Mouse (Mus musculus) 416B (cell line): Measurements from ENCODE around the gene Gcnt1.
A peak's percentile ranks its signal among the peaks of the same experiment; 100 is the strongest.

ENCODE experiments used
- DNase-seq: peaks from one replicate; pipeline ENCODE4 v3.0.0; 2011; ENCODE audit warnings: low read depth

Gcnt1 gene

DNA sequence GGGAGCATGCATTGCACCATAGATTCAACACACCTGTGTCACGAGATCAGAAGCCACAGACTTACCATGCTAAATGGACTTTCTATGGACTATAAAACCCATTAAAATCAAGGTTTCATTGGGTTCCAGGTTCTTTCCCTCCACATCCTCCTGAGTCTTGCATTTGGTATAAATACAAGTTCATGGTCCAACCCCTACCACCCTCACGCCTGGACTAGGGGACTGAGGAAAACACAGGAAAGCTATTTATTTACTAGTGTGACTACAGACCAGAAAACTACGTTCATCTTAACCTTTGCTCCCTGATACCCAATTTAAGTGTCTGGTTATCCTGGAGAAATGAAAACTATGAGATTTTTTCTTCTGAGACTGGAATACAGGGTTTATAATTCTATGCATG lies at the start of gene Gcnt1:
Gene Gcnt1, minus strand, starts transcription at position 144 of the 400 bp plus-strand sequence.
- no peak for DNase-seq

GRCm38 (mm10) chr19:17417855-17418254 lies 45.2 kb upstream of the Gcnt1 start:
- no peak for DNase-seq

GRCm38 (mm10) chr19:17412915-17413459 lies 40.3 kb upstream of the Gcnt1 start:
- DNase-seq, result no peak

DNA sequence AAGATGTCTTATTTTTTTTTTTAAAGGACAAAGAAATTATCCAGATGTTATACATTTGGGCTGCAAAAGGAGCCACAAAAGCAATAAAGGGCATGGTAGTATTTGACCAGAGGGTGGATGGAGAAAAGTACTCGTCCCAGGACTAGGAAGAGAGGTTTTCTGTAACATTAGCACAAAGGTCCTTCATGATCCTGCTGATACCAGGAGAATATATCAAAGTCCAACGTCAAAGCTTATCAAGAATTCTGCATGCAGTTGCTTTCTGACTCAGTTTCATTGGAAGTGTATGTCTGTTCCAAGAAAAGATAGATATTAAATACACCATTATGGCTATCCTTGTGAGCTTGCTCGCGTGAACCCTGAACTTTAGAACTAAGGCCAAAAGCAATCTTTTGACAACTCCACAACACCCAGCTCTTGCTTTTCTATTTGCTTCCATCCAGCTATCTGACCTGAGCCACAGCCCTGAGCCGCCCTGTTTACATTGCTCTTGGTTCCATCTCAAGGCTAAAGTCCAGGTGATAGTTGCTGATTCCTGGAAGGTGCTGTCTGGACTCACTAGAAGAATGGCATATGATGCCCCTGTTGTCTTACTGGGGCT lies 37.9 kb upstream of the Gcnt1 start:
- DNase-seq, result no peak

- no peak for DNase-seq
Observed at GRCm38 (mm10) chr19:17409351-17409750, 36.7 kb upstream of the Gcnt1 start.

- DNase-seq, result no peak
Observed at GRCm38 (mm10) chr19:17408591-17408990, 35.9 kb upstream of the Gcnt1 start.

DNA sequence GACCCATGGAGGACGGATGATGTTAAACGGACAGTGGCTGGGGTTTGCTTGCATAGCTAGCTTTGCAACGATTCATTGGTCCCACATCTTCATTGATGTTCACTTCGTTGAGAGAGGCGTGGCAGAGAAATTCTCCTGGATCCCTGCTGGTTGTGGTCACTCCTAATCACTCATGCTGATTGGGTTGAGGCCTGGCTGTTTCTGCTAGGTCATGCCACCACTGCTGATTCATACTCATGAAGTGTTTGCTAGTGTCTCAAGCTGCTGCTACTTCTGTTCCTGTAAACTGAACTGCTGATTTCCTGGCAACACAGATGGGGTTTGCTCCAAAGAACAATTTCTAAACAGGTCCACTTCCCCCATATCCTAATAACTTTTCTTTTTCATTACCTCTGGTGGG lies 34.2 kb upstream of the Gcnt1 start:
- no peak for DNase-seq

- DNase-seq, result no peak
Observed at GRCm38 (mm10) chr19:17403175-17403574, 30.5 kb upstream of the Gcnt1 start.

- DNase-seq, result peak; percentile 45
Observed at GRCm38 (mm10) chr19:17400571-17400970, 27.9 kb upstream of the Gcnt1 start.

DNA sequence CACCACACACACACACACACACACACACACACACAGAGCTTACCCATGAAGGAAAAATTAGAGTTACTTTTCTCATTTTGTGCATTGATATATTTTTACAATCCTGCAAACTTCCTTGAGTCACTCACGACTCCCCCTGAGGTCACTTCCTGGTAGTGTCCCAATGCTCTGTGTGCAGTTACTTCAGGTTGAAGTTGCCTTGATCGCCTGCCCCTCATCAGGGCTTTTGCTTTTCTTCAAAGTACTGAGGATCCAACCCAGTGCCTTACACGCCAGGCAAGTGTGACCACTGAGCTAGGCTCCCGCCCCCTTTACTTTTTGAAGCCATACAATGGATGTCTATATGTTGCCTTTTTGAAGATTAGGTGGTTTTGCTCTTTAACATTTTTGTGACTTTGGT lies 27.3 kb upstream of the Gcnt1 start:
- DNase-seq, result peak; percentile 36

- DNase-seq, result no peak
Observed at GRCm38 (mm10) chr19:17397922-17398321, 25.3 kb upstream of the Gcnt1 start.

GRCm38 (mm10) chr19:17396802-17397201 lies 24.2 kb upstream of the Gcnt1 start:
- DNase-seq, result peak; percentile 21

- peak; percentile 92 for DNase-seq
Observed at GRCm38 (mm10) chr19:17393841-17394591, 21.4 kb upstream of the Gcnt1 start, which contains the start of gene Rfk. TSS of gene Rfk (plus strand) at chr19:17394043.

DNA sequence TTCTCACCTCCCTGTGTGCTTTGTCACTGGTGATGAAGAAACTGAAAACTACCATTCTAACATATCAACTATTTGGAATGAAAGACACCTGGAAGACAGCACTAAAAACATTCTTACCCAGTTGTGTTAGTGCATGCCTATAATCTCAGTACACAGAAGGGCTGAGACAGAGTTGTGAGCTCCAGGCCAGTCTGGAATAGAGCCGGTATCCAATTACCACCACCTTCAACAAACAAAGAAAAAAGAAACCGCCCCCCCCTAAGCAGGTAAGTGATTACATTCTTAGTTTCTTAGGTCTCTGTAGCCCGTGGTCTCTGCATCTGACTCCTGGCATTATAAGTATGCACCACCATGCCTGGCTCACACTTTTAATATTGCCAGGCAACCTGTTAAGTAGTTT lies 20.2 kb upstream of the Gcnt1 start:
- no peak for DNase-seq

DNA sequence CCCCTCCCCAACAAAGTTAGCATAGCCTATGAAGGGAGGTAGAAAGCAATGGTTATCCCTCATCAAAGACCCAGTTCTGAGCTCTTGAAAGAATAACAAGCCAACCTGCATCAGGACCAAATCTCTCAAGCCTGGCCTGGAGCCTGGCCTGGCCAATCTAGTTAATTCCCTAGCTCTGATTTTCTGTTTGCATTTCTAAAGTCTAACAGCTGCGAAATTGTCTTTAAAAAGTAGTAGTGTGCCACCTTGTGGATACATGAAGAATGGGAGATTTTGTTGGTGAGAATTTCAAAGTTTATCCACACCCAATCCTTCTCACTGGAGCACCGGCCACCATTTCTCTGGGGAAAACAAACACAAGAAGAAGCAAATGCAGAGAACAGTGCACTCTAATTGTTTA lies 15.8 kb upstream of the Gcnt1 start:
- DNase-seq, result peak; percentile 69

- no peak for DNase-seq
Observed at GRCm38 (mm10) chr19:17386424-17386823, 13.8 kb upstream of the Gcnt1 start.

- peak; percentile 81 for DNase-seq
Observed at GRCm38 (mm10) chr19:17385426-17385825, 12.8 kb upstream of the Gcnt1 start.

GRCm38 (mm10) chr19:17385022-17385421 lies 12.4 kb upstream of the Gcnt1 start:
- DNase-seq, result no peak

- peak; percentile 22 for DNase-seq
Observed at GRCm38 (mm10) chr19:17382807-17383397, 10.3 kb upstream of the Gcnt1 start.

DNA sequence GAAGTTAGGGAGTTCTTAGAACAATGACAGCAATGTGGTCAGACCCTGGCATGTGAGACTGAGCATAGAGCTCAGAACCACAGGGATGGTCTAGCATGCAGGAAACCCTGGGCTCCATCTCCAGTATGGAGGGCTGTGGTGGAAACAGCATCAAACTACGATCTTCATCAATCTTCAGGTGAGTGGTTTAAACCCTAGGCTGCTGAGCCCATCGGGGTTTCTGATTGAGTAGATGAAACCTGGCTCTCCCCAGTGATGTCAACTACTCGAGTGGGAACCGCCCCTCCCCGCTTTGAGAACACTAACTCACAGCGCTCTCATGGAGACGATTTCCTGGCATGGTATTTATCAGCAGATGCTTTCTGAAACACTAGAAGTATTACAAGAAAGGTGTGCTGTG lies 7.9 kb upstream of the Gcnt1 start:
- no peak for DNase-seq

DNA sequence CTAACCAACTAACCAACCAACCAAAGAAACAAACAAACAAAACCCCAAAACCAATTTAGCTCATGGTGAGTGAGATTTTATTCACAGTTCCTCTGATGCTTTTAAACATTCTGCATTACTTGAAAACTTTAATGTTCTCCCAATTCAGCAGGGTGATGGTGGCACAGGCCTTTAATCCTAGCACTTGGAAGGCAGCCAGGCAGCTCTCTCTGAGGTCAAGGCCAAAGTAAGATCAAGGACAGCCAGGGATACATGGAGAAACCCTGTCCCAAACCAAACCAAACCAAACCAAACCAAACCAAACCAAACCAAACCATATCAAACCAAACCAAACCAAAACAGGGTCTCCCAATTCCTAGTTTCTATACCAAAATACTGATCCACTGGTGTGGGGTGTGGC lies 6.2 kb upstream of the Gcnt1 start:
- no peak for DNase-seq

GRCm38 (mm10) chr19:17369581-17369980 lies 3.1 kb downstream of the Gcnt1 start:
- DNase-seq, result no peak

DNA sequence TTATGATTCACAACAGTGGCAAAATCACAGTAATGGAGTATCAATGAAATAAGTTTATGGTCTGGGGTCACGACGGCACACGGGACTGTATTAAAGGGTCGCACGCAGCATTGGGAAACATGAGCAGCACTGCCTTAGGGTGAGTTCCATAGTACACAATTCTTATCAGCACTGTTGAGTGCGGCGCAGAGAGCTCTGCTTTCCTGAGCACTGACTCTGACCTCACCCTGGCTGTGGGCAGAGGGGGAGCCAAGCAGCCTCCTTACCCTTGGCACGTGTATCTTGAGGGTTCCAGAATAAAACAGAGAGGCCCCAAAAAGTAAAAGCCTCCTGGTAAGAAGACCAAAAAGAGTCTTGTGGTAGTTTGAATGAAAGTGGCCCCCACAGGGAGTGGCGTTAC lies 4.1 kb downstream of the Gcnt1 start:
- DNase-seq, result no peak
